8 mouse cellular contexts compared by ENCODE assay signal in the genomic region with DNA sequence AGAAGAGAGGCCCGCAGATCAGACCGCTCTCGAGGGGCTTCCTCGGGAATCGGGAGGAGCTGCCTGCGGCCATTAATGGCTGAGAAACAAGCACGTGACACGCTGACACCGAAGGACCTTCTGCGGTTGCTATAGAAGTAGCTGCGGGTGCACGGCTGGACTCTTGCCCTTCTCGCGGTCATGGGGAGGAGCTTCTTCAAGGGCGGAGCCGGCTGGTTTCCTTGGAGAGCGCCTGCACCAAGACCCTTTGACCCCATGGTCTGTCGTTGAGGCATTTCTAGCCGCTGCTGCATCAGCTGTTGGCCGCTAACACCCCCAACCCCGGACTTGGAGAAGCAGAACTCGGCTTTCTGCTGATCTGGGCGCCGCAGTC. TPM values are rescaled to one million over a fixed set of nuclear protein-coding genes. Genes with fewer than 3 reads are reported as not detected.
DNase-seq lines count a peak whose midpoint lies in the region; ATAC-seq and TF ChIP-seq lines count a peak whose summit lies in the region.

A gene (minus strand): TSS at position 114 of the 373 bp plus-strand sequence.

- WGBS in forebrain, embryonic 10.5 days = under 1% methylated on average over 24 of the region's 24 CpGs
- under 1% methylated on average over 24 of the region's 24 CpGs for WGBS in heart, embryonic 15.5 days
- under 1% methylated on average over 24 of the region's 24 CpGs for WGBS in liver, adult 2 months
- WGBS in midbrain, postnatal 0 days = under 1% methylated on average over 24 of the region's 24 CpGs

- H3K27ac ChIP-seq in bone marrow macrophage, adult 2 months (ENCODE audit: insufficient read depth, low read depth, low read length) = peak within 1 kb of the TSS; percentile 99
- peak within 1 kb of the TSS; percentile 96 for H3K27ac ChIP-seq in forebrain, embryonic 10.5 days
- H3K27ac ChIP-seq in heart, embryonic 15.5 days = peak within 1 kb of the TSS; percentile 99
- peak within 1 kb of the TSS; percentile 97 for H3K27ac ChIP-seq in liver, adult 2 months (replicated peaks; ENCODE audit: insufficient read depth, low read depth, low read length)
- peak within 1 kb of the TSS; percentile 96 for H3K27ac ChIP-seq in midbrain, postnatal 0 days (ENCODE audit: low read depth, low read length)

- H3K9me3 ChIP-seq in forebrain, embryonic 10.5 days = no peaks in the 10 kb centered on the region
- no peaks in the 10 kb centered on the region for H3K9me3 ChIP-seq in heart, embryonic 15.5 days (replicated peaks)
- no peaks in the 10 kb centered on the region for H3K9me3 ChIP-seq in midbrain, postnatal 0 days (ENCODE audit: low read length)

- H3K4me3 ChIP-seq in bone marrow macrophage, adult 2 months (ENCODE audit: insufficient read depth, low read length) = peak within 1 kb of the TSS; percentile 92
- H3K4me3 ChIP-seq in forebrain, embryonic 10.5 days = peak within 1 kb of the TSS; percentile 77
- peak within 1 kb of the TSS; percentile 82 for H3K4me3 ChIP-seq in heart, embryonic 15.5 days
- peak within 1 kb of the TSS; percentile 80 for H3K4me3 ChIP-seq in liver, adult 2 months (ENCODE audit: insufficient read depth, low read depth, low read length)
- H3K4me3 ChIP-seq in midbrain, postnatal 0 days (ENCODE audit: low read depth, low read length) = peak within 1 kb of the TSS; percentile 81

- H3K79me2 ChIP-seq in liver, adult 2 months (ENCODE audit: control insufficient read depth, insufficient read depth, low read length) = peaks cover 26% of the 10 kb centered on the region

- H3K27me3 ChIP-seq in forebrain, embryonic 10.5 days (ENCODE audit: poor library complexity, severe bottlenecking) = no peaks in the 10 kb centered on the region
- H3K27me3 ChIP-seq in heart, embryonic 15.5 days = no peaks in the 10 kb centered on the region
- H3K27me3 ChIP-seq in liver, adult 2 months (ENCODE audit: control insufficient read depth, insufficient read depth, low read length) = no peaks in the 10 kb centered on the region
- H3K27me3 ChIP-seq in midbrain, postnatal 0 days (ENCODE audit: insufficient read depth, low read length) = no peaks in the 10 kb centered on the region

- H3K9ac ChIP-seq in heart, embryonic 15.5 days = peak within 1 kb of the TSS; percentile 86
- H3K9ac ChIP-seq in liver, adult 2 months (ENCODE audit: low read depth, low read length) = peak within 1 kb of the TSS; percentile 94
- peak within 1 kb of the TSS; percentile 86 for H3K9ac ChIP-seq in midbrain, postnatal 0 days (replicated peaks; ENCODE audit: low read length, poor library complexity, severe bottlenecking)

- H3K36me3 ChIP-seq in forebrain, embryonic 10.5 days (replicated peaks) = peaks cover 60% of the 10 kb centered on the region
- H3K36me3 ChIP-seq in heart, embryonic 15.5 days = peaks cover 18% of the 10 kb centered on the region
- H3K36me3 ChIP-seq in liver, adult 2 months (ENCODE audit: control insufficient read depth, insufficient read depth, low read length) = 0 out of 2 replicates have a peak, but pooled peaks cover 4% of the 10 kb centered on the region
- peaks cover 33% of the 10 kb centered on the region for H3K36me3 ChIP-seq in midbrain, postnatal 0 days (ENCODE audit: insufficient read depth, low read length)

- peak; percentile 89 for DNase-seq in ES-CJ7 (ENCODE audit: low read depth, low spot score)
- no peak for DNase-seq in forebrain, embryonic 10.5 days (ENCODE audit: extremely low spot score, low spot score)
- DNase-seq in kidney, postnatal 10 days = peak; percentile 97
- peak; percentile 94 for DNase-seq in liver, adult 2 months (ENCODE audit: extremely low read depth, low read depth, low spot score)
- DNase-seq in midbrain, postnatal 0 days (ENCODE audit: low spot score) = peak; percentile 94
- no peak for DNase-seq in urinary bladder, adult 2 months (ENCODE audit: low spot score)

- peaks cover 16% of the 10 kb centered on the region for H3K4me1 ChIP-seq in bone marrow macrophage, adult 2 months (ENCODE audit: control insufficient read depth, insufficient read depth, low read length)
- H3K4me1 ChIP-seq in forebrain, embryonic 10.5 days = peaks cover 91% of the 10 kb centered on the region
- H3K4me1 ChIP-seq in heart, embryonic 15.5 days (replicated peaks) = peaks cover 79% of the 10 kb centered on the region
- peaks cover 56% of the 10 kb centered on the region for H3K4me1 ChIP-seq in liver, adult 2 months (ENCODE audit: control insufficient read depth, insufficient read depth, low read length)
- peaks cover 43% of the 10 kb centered on the region for H3K4me1 ChIP-seq in midbrain, postnatal 0 days (ENCODE audit: insufficient read depth, low read length)

- peak; percentile 74 for ATAC-seq in heart, embryonic 15.5 days (replicated peaks; ENCODE audit: insufficient number of reproducible peaks, insufficient read depth, low FRiP score, low read depth)
- ATAC-seq in midbrain, postnatal 0 days (ENCODE audit: low FRiP score) = peak; percentile 54

- peak within 1 kb of the TSS; percentile 91 for H3K4me2 ChIP-seq in heart, embryonic 15.5 days
- H3K4me2 ChIP-seq in midbrain, postnatal 0 days (ENCODE audit: low read depth, low read length, poor library complexity, severe bottlenecking) = peak within 1 kb of the TSS; percentile 76

- TF ChIP-seq CTCF in bone marrow macrophage, adult 2 months (IDR thresholded peaks at IDR 0.05; ENCODE audit: low read depth, low read length) = no peak
- TF ChIP-seq CTCF in liver, adult 2 months (IDR thresholded peaks at IDR 0.05; ENCODE audit: low read depth, low read length) = no peak
- no peak for TF ChIP-seq CTCF in midbrain, postnatal 0 days (IDR thresholded peaks at IDR 0.05)

- TF ChIP-seq POLR2A in bone marrow macrophage, adult 2 months (IDR thresholded peaks at IDR 0.05; ENCODE audit: borderline replicate concordance, low read depth, low read length) = no peak
- no peak for TF ChIP-seq POLR2A in liver, adult 2 months (IDR thresholded peaks at IDR 0.05; ENCODE audit: extremely low read depth, insufficient read depth, low read length)

RNA-seq across cellular contexts. Expression of the gene that starts here (rescaled TPM):
- polyA plus RNA-seq in bone marrow macrophage, adult 2 months (2012; ENCODE audit: insufficient read depth, insufficient read length, missing spikeins) = 84.9 and 89.7 TPM in 2 replicates
- polyA plus RNA-seq in forebrain, embryonic 10.5 days (2016; fragmentation: Nextera tagmentation; extraction: Ambion mirVana) = 403 TPM in 2 replicates
- 251 and 301 TPM in 2 replicates for polyA plus RNA-seq in heart, embryonic 15.5 days (2015; fragmentation: Nextera tagmentation; extraction: Ambion mirVana)
- total RNA-seq in liver, adult 2 months (2014; rRNA removed) = 50.4 and 55.3 TPM in 2 replicates
- 81.3 and 94.4 TPM in 2 replicates for polyA plus RNA-seq in liver, adult 2 months (2012; rRNA removed)
- 237 and 248 TPM in 2 replicates for total RNA-seq in midbrain, postnatal 0 days (2014; rRNA removed)
- polyA plus RNA-seq in midbrain, postnatal 0 days (2015; fragmentation: Nextera tagmentation; extraction: Ambion mirVana) = 374 and 397 TPM in 2 replicates
- polyA plus RNA-seq in urinary bladder, adult 2 months (2012; rRNA removed) = 209 and 230 TPM in 2 replicates

Comparison
In these comparisons a context has a peak if more than half of its experiments do, and no peak if none do; other contexts are left out.
1. DNase-seq: peak in ES-CJ7 (single experiment), kidney, postnatal 10 days (single experiment), liver, adult 2 months (single experiment) and midbrain, postnatal 0 days (single experiment); none in forebrain, embryonic 10.5 days (single experiment) and urinary bladder, adult 2 months (single experiment).
2. Peak in every context shown above with its lines, with median percentiles within 50 percentile points of each other: H3K27ac ChIP-seq, H3K4me3 ChIP-seq and H3K9ac ChIP-seq.